Mouse (Mus musculus) right cerebral cortex, postnatal 4 days (tissue): ENCODE data around the gene Zfp30.

ENCODE experiments used
- DNase-seq: peaks from one replicate; pipeline ENCODE4 v3.0.0-alpha.2; 2022

The Zfp30 gene

DNA sequence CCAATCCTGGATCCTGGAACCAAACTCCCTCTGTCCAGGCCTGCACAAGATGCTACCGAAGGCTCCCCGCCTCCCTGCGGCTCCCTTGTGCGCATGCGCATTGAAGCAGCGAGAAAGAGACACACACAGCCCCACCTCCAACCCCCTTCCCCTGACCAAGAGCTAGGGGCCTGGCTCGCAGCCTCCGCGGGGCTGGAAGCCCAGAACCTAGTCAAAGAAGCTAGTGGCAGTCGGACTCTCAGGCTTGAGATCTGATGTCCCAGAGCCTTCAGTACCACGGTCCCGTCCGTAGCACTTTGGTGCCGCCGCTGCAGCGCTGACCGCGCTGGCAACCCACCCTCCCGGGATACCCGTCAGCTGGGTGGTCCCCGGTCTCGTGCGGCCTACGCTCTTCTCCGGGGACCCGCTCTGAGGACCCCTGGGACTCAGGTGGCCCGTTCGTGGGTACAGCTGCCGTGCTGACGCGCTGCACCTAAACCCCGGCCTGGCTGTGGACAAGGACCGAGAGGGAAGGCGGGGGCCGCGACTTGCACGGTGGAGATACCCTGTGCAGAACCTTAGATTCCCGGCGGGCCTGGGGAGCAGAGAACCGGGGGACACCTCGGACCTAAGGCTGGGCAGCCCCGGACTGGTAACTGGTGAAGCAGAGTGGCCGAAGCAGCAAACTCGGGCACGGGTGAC, at the start of gene Zfp30:
TSS of gene Zfp30 (plus strand) at position 128 of the 681 bp plus-strand sequence.
- peak; percentile 84 for DNase-seq

DNA sequence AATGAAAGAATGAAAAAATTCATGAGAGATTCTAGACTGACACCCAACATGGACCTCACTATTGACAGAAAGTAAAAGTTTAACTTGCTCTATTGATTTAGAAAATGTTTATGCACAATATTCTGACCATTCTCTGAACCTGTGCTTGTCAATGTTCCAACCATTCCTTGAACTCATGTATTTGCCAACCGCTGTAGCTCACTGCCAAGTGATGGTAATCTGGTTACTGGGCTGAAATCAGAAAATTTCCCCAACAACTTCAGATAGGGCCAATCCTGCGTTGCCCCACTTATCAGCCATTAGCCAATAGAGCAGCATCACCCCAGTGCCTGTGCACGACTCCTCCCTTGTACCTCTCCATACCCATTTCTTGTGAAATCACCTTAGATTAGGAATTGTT, 41.5 kb upstream of the Zfp30 start:
- DNase-seq: no peak

DNA sequence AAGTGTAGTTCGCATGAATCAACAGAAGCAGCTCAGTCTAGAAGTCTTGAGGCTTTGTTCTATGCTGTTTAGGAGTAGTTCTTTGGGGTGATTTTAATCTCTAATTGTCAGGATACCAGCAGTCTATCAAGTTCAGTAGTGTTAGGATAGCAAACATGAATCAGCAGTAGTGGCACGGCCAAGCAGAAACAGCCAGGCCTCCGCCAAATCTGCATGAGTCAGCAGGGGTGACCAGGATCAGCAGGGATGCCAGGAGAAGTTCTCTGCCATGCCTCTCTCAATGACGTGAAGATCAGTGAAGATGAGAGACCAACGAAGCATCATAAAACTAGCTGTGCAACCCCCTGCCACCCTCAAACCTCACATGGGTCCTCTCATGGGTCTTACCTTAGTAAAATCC, 23.3 kb upstream of the Zfp30 start:
- no peak for DNase-seq

DNA sequence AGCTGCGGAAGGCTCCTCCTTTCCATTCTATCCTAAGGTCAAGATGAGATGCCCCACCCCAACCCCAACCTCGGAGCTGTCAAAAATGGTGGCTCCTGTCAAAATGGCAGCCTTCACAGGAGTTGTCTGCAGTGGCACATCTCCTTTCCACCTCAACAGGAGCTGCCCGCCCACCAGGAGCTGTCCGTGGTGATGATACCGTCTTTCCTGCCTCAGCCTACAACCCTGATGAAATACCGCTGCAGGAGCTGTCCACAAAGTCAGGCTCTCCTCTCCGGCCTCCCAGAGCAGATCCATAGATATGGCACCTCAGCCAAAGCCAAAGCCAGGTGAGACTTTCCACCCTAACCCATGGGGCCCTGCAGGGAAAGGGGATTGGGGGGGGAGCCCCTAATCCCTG, 19.1 kb upstream of the Zfp30 start:
- DNase-seq: no peak

DNA sequence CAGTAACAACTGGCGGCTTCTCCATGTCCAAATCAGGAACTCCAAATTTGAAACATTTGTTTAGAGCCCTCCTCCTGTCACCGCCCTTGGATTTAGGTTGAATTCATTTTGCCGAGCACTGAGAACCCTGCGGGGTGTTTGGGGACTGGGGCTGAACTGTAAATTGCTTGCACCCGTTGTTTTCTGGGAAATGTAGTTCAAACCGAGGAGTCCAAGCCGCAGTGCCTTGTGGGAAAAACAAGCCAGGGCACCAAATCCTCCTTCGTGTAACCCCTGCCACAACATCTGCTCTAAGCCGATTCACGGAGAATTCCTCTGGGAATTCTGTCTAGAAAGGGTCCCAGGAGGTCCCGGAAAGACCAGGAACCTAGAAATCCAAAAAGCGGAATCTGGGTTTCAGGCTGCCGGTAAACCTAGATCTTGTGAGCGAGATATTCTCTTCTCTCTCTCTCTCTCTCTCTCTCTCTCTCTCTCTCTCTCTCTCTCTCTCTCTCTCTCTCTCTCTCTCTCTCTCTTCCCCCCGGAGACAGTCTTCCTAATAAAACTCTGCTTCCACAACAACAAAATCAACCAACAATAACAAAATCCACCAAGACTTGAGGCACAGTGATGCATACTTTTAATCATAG, 16.6 kb upstream of the Zfp30 start:
- peak; percentile 70 for DNase-seq

DNA sequence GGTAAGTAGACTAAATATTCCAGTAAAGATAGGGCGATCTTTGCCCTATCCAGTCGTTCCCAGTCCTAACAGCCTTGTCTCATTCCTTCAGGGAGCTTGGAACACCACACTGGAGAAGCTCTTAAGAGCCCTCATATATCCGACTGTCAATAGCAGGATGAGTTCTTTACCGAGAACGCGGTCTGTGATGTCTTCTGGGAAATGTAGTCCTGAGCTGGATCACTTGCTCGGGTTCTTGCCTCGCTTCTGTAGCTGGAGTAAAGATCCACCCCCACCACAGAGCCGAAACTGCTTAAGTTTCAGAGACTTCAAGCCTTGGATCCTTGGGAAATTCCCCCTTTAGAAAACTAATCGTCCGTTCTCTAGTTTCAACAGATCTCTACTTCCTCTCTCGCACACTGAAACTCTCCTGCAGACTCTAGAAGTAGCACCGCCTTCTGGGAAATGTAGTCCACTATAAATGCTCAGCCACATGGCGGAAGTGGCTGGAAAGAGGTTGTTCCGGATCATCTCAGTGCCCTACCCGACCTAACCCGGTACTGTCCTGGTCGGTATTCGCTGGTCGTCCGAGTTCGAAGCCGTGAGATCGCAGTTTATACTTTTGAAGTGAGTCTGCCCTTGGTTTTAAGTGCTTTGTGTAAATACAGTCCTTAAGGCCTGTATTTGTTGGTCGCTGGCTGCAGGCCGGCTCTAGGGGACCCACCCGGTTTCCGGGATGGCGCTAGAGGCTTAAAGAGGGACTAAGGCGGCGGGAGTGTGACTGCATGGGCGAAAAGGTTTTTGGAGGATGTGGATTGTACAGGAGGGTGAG, 15.5 kb upstream of the Zfp30 start, which contains the start of gene Zfp84:
TSS of gene Zfp84 (plus strand) at position 463 of the 811 bp plus-strand sequence.
- DNase-seq: peak; percentile 64

DNA sequence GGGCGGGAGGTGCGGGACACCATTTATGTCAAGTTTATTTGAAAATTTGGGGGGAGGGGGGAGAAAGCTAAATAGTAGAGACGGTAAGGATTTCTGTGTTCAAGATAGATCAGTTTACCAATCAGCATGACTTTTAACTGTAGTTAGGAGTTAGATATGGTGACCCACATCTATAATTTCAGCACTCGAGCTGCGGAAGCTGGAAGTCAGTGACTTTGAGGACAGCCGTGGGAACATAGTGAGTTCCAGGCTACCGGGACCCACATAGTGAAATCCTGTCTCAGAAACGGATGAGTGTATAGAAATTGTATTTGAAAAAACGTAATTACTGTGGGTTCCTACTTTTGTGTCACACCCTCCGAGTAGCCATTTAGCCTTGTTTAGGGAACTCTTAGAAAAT, 14.8 kb upstream of the Zfp30 start:
- DNase-seq: no peak

DNA sequence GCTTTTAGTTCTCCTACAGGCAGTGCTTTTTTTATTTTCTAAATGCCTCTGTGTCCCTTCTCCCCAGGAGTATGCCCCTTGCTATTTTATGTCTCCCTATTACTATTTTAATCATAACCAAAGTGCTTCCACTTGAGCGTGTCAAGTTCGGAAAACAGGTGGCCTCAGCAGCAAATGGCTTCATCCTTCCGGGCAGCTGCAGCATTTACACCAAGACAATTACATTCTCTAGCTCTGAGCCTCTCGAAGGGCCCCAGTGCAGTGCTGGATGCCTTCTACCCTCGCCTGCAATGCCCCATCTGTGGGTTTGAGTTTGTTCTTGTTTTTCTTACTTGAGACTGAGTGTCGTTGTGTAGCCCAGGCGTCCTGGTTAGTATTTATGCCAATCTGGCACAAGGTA, 10.3 kb upstream of the Zfp30 start:
- DNase-seq: no peak

DNA sequence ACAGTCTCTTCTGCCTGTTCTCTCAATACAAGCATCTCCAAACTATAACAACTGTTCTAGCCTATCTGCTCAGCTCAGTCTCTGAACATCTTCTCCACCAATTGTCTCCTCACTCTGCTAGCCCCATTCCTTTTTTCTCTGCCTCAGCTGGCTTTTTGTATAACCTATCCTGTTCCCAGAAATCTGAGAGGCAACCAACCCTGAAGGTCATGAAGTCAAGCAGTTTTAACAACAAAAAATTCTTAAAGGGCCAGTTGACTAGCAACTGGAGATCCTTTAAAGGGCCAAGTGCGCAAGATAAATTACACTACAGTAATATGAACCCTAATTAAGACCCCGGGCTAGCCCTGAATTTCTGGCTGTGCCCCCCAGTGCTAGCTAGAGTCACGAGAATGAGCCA, 9.4 kb upstream of the Zfp30 start:
- no peak for DNase-seq

DNA sequence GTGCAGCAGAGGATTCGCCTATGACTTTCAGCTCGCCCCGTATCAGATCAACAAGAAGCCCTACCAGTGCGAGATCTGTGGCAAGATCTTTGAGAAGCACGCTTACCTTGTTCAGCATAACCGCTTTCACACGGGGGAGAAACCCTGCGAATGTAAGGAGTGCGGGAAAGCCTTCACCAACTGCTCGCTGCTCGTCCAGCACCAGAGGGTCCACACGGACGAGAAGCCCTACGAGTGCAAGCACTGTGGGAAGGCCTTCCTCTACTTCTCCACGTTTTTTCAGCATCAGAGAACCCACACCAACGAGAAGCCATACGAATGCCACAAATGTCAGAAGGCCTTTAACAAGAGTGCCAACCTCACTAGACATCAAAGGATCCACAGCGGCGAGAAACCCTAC, 7.2 kb upstream of the Zfp30 start:
- DNase-seq: no peak

DNA sequence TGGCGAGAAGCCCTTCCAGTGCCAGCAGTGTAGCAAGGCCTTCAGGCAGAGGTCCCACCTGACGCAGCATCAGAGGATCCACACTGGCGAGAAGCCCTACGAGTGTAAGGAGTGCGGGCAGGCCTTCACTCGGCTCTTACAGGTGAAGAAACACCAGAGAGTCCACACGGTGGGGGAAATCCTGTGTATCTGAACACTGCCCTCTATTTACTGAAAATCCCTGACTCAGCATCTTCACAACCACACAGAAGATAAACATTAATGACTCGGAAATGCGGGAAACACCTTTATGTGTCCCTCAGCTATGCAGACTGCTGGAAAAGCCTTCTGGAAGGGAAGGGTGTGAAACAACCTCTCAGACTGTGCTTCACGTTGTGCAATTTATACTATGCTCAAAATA, 6.4 kb upstream of the Zfp30 start:
- DNase-seq: no peak

DNA sequence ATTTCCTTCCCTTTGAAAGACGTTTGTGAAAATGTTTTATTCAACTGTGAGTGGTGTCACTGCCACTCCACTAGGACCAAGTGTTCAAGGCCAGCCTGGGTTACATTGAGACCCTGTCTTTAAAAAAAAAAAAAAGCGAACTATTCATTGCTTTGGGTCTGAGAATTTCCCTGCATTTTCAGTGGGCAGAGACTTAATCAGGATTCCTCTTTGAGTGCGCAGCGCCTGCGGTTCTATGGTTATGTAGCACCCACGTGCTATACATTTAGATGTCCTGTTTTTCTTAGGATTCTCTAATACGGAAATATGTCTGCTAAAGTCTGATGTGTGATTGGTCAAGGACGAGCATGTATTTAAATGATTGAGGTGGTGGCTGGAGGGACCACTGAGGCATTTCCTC, 1.2 kb downstream of the Zfp30 start:
- DNase-seq: no peak

DNA sequence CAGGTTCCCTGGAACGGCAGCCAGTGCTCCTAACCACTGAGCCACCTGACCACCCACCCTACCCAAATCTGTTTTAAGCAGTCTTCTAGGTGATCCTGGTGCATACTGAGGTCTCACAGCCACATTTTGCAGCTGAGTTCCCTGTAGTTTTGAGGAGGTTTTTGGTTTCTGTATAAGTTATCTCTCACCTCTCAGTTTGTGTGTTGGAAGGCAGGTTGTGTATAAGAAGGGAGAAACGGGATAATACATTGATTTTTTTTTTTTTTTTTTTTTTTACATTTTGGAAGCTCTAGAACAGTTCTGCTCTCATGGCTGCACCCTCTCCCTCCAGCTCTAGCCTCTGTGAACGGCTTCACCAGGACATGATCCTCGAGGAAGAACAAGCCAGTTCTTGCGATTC, 2.1 kb downstream of the Zfp30 start:
- DNase-seq: no peak

DNA sequence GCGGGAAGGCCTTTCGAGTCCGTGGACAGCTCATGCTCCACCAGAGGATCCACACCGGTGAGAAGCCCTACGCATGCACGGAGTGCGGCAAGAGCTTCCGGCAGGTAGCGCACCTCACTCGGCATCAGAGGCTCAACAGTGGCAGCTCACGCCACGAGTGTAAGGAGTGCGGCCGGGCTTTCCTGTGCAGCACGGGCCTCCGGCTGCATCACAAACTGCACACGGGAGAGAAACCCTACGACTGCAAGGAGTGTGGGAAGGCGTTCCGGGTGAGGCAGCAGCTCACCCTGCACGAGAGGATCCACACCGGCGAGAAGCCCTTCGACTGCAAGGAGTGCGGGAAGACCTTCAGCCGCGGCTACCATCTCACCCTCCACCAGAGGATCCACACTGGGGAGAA, 9.1 kb downstream of the Zfp30 start:
- no peak for DNase-seq

DNA sequence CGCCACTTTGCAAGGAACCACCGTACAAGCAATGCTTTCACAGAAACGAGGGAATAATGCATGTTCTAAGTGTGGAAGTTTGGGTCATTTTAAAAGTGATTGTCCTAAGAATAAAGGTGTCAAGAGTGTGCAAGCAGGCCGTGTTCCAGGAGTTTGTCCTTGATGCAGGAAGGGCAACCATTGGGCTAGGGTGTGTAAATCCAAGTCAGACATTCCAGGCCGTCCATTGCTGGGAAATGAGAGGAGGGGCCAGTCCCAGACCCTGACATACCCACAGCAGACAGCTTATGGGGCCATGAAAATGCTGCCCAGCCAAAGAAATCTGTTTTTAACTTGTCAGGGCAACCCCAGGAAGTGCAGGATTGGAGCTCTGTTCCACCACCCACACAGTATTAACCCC, 23.2 kb downstream of the Zfp30 start:
- DNase-seq: no peak

DNA sequence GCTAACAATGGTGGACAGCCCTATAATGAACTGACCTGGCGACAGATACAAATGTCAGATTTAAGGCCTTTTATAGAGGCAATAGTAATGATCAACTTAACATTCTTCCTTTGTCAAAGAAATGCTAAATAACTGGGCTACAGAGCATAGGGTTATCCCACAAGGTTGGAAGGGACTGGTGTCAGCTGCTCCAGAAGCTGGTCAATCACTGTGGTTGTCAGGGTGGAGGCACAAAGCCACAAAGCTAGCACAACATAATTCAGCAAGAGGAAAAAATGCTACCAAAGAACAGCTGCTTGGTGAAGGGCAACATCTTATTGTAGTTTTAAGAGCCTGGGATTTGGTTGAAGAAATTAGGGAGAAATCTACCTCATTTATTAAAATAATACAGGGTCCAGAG, 28.4 kb downstream of the Zfp30 start:
- DNase-seq: no peak

DNA sequence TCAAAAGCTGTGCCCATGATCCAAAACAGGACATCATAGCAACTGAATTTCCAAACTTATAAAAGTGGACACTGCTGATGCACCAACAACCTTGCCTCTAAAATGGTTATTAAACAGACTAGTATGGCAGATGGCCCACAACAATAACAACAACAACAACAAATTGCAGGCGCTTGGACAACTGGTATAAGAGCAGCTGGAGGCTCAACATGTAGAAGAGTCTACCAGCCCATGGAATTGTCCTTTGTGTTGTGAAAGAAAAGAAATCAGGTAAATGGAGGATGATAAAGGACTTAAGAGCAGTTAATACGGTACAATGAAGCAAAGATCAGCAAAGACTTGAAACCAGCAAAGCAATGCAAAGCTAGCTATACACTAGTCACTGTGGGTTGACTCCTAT, 30.6 kb downstream of the Zfp30 start:
- DNase-seq: no peak

DNA sequence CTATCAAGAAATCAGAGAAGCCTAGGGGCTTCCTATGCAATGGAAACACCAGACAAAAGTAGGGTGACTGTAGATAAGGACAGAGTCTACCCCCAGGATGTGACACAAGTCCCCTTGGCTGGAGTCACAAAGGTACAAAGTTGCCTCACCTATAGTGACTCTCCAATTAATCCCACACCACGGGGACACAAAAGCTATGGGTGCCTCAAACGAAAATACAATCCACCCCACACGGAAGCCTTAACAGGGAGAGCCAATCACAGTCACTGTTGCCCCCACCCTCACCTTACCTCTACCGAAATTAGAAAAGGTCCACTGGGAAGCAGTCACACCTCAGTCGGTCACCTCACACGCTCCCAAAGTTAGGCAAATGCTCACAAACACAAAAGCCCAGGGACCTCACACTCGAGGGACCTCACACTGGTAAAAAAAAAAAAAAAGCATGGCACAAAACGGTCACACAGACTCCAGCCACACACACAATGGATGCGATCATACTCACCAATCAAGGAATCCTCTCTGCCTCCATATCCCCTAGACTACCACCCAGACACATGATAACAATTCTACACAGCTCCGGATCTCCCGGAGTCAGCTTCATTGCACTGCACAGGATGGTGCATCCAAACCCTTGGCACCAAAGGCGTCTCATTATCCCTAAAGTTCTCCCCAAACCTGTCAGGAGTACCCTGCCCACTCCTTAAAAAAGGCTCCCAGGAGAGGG, 31.4 kb downstream of the Zfp30 start:
- DNase-seq: no peak

DNA sequence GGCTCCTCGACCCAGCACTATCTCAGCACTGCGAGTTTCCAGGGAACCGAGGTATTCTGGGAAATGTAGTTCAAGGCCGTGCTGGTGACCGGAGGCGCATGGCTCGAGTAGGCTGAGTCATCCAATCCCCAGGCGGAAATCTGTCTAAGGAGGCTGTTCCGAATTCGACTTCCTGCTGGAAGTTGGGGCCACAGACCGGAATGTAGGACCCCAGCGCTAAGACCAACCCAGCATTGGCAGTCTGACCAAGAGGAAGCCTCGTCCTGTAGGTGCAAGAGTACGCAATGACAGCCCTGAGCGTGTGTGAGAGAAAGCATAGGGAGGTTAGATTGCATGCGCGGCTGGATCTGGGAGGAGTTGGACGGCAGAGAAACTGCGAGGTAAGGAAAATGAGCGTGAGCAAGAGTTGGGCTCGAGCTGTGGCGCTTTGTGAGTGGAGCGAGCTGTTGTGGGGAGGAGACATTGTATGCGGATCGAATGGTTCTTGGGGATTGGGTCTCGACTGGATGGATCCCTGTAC, 32.2 kb downstream of the Zfp30 start, which contains the start of gene Zfp790:
TSS of gene Zfp790 (plus strand) at position 205 of the 520 bp plus-strand sequence.
- DNase-seq: peak; percentile 74

DNA sequence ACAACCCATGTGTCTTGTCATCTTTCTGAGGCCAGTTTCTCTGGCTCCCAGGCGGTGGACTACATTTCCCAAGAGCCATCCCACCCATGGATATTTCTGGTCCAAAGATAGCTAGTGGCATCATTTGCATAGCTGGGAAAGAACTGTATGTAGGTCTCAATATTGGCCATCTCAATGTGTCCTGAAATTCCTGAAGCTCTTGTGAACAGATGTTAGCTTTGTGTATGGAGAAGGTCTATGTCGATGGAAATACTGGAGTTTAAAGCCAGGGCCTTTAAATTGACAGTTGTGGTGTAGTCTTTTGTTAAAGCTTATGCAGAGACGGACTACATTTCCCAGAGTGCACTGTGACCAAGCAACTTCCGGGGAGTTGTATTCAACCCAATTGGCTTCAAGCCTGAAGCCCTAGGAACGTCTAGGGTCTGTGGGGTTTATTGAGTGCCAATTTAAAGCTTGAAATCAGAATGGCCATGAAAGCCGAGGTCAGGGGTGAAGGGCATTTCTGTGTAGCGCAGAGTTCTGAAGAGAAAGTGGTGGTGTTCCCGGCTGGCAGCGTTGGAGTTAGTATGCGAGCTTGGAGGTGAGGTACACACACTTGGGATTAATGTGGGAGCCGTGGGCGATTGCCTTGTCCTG, 34.9 kb downstream of the Zfp30 start:
- peak; percentile 52 for DNase-seq

DNA sequence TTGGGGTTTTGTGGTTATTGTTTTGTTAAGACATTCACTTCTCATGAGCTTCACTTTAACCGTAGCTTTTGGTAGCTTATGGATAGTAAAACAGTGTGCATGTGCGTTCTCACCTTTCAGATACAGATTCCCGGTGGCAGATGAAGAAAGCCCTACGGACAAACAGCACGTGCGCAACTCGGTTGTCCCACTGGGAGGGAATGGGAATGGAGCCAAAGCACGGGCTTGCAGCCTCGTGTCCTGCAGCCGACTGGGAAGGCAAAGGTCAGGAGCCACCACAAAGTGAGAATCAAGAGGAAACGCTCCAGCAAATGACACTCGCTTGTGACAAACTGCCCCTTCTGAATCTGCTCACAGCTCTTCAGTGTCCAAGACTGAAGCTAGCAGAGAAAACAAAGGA, 44.2 kb downstream of the Zfp30 start:
- no peak for DNase-seq

DNA sequence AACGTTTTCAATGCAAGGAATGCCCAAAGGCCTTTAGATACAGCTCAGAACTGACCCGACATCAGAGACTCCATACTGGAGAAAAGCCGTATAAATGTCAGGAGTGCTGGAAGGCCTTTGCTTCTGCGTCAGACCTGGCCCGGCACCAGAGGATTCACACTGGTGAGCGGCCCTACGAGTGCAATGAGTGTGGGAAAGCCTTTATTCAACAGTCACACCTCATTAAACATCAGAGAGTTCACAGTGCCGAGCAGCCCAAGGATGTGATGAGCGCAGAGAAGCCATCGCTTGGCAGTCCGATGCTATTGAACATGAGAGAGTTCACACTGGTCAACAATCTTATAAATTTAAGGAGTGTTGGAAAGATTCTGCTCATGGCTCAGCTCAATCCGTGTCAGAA, 46.0 kb downstream of the Zfp30 start:
- DNase-seq: no peak

DNA sequence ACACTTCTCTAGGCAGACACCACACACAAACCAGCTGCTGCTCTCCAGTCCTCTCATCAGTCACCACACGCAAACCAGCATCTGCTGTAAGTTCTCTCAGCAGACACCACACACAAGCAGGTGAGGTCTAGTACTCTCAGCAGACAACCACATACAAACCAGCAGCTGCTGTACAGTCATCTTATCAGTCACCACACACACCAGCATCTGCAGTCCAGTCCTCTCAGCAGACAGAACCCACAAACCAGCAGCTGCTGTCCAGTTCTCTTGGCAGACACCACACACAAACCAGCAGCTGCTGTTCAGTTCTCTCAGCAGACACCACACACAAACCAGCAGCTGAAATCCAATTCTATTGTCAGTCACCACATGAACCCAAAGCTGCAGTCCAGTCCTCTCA, 53.0 kb downstream of the Zfp30 start:
- no peak for DNase-seq
